Mouse (Mus musculus): Measurements from ENCODE around the gene Npas2.

Npas2 gene

GRCm38 (mm10) chr1:39338831-39339230, 145.3 kb downstream of the Npas2 start:
- no peak for DNase-seq

GRCm38 (mm10) chr1:39339455-39339854, 145.9 kb downstream of the Npas2 start:
- DNase-seq, result no peak

GRCm38 (mm10) chr1:39340156-39340555, 146.6 kb downstream of the Npas2 start:
- no peak for DNase-seq

- peak; percentile 65 for DNase-seq
These were observed 147.1 kb downstream of the Npas2 start for GRCm38 (mm10) chr1:39340647-39341046.

- peak; percentile 43 for DNase-seq
These were observed 148.3 kb downstream of the Npas2 start for GRCm38 (mm10) chr1:39341807-39342206.

- no peak for DNase-seq
These were observed 149.7 kb downstream of the Npas2 start for GRCm38 (mm10) chr1:39343242-39343641.

- DNase-seq, result peak; percentile 42
These were observed 151.6 kb downstream of the Npas2 start for GRCm38 (mm10) chr1:39344981-39345600.

GRCm38 (mm10) chr1:39349001-39349400, 155.5 kb downstream of the Npas2 start:
- DNase-seq, result no peak

- no peak for DNase-seq
These were observed 155.9 kb downstream of the Npas2 start for GRCm38 (mm10) chr1:39349427-39349826.

- peak; percentile 25 for DNase-seq
These were observed 168.4 kb downstream of the Npas2 start for GRCm38 (mm10) chr1:39361754-39362514.

GRCm38 (mm10) chr1:39362515-39362893, 169.0 kb downstream of the Npas2 start:
- no peak for DNase-seq

- no peak for DNase-seq
These were observed 172.0 kb downstream of the Npas2 start for GRCm38 (mm10) chr1:39365562-39365961.

GRCm38 (mm10) chr1:39367045-39367444, 173.5 kb downstream of the Npas2 start:
- no peak for DNase-seq

GRCm38 (mm10) chr1:39367601-39368266, 174.2 kb downstream of the Npas2 start, which contains the start of gene Rpl31:
Gene Rpl31, plus strand, starts transcription at chr1:39367842.
- DNase-seq, result peak; percentile 98

- peak; percentile 49 for DNase-seq
These were observed 174.8 kb downstream of the Npas2 start for GRCm38 (mm10) chr1:39368267-39368841.

- no peak for DNase-seq
These were observed 176.9 kb downstream of the Npas2 start for GRCm38 (mm10) chr1:39370431-39370830.

- DNase-seq, result no peak
These were observed 178.8 kb downstream of the Npas2 start for GRCm38 (mm10) chr1:39372220-39372843.

GRCm38 (mm10) chr1:39373378-39373777, 179.8 kb downstream of the Npas2 start:
- no peak for DNase-seq

- DNase-seq, result no peak
These were observed 180.8 kb downstream of the Npas2 start for GRCm38 (mm10) chr1:39374231-39374809.

GRCm38 (mm10) chr1:39376121-39376520, 182.6 kb downstream of the Npas2 start:
- no peak for DNase-seq

- no peak for DNase-seq
These were observed 183.3 kb downstream of the Npas2 start for GRCm38 (mm10) chr1:39376726-39377240.

- DNase-seq, result no peak
These were observed 185.0 kb downstream of the Npas2 start for GRCm38 (mm10) chr1:39378540-39378939.
